Mouse (Mus musculus): ENCODE measurements around the gene Cercam.

Cercam gene

GRCm38 (mm10) chr2:29852957-29853485, 15.9 kb upstream of the Cercam start:
- CTCF ChIA-PET: no interaction called here

- CTCF ChIA-PET: no interaction called here
Observed at GRCm38 (mm10) chr2:29853736-29854135, 15.2 kb upstream of the Cercam start.

GRCm38 (mm10) chr2:29855585-29856210, 13.3 kb upstream of the Cercam start:
- CTCF ChIA-PET: no interaction called here

GRCm38 (mm10) chr2:29856451-29857260, 12.3 kb upstream of the Cercam start:
- CTCF ChIA-PET: no interaction called here

- CTCF ChIA-PET: no interaction called here
Observed at GRCm38 (mm10) chr2:29857341-29857740, 11.6 kb upstream of the Cercam start.

GRCm38 (mm10) chr2:29857967-29858366, 11.0 kb upstream of the Cercam start:
- CTCF ChIA-PET: no interaction called here

- CTCF ChIA-PET: no interaction called here
Observed at GRCm38 (mm10) chr2:29858748-29859473, 10.1 kb upstream of the Cercam start.

- CTCF ChIA-PET: no interaction called here
Observed at GRCm38 (mm10) chr2:29865125-29865524, 3.8 kb upstream of the Cercam start.

- CTCF ChIA-PET: interaction anchor here (0.6 kb wide), 1 partner anchor 22 kb away, joined by 4 read pairs; no protein-coding TSS in a partner anchor
Observed at GRCm38 (mm10) chr2:29869646-29870451, 885 bp downstream of the Cercam start.

- CTCF ChIA-PET: no interaction called here
Observed at GRCm38 (mm10) chr2:29872581-29873295, 3.8 kb downstream of the Cercam start.

GRCm38 (mm10) chr2:29873801-29874200, 4.8 kb downstream of the Cercam start:
- CTCF ChIA-PET: no interaction called here

- CTCF ChIA-PET: no interaction called here
Observed at GRCm38 (mm10) chr2:29878061-29878460, 9.1 kb downstream of the Cercam start.

GRCm38 (mm10) chr2:29879191-29879590, 10.2 kb downstream of the Cercam start:
- CTCF ChIA-PET: interaction anchor here (0.7 kb wide), 1 partner anchor 679 kb away, joined by 3 read pairs; no protein-coding TSS in a partner anchor

GRCm38 (mm10) chr2:29879964-29880830, 11.2 kb downstream of the Cercam start:
- CTCF ChIA-PET: interaction anchor here (0.7 kb wide), 1 partner anchor 95 kb away, joined by 3 read pairs; no protein-coding TSS in a partner anchor

GRCm38 (mm10) chr2:29886659-29887292, 17.8 kb downstream of the Cercam start:
- CTCF ChIA-PET: interaction anchor here (0.6 kb wide), 1 partner anchor 81 kb away, joined by 6 read pairs; no protein-coding TSS in a partner anchor

GRCm38 (mm10) chr2:29889066-29889944, 20.3 kb downstream of the Cercam start, which contains the start of gene Odf2:
Gene Odf2 (plus strand): TSS chr2:29889221.
- CTCF ChIA-PET: no interaction called here

GRCm38 (mm10) chr2:29889991-29890833, 21.2 kb downstream of the Cercam start:
- CTCF ChIA-PET: no interaction called here

Data from spleen, embryonic (tissue).